Mouse (Mus musculus): Measurements from ENCODE around the gene Ppp1r12b. TPM values are rescaled to one million over a fixed set of nuclear protein-coding genes. Genes with fewer than 3 reads are reported as not detected.
A peak's percentile ranks its signal among the peaks of the same experiment; 100 is the strongest.

Ppp1r12b gene
- total and polyA plus RNA-seq, 3 experiments = 4.7 to 7.8 TPM; not detected in 1

- peaks cover 0 to 10% of the 10 kb centered on the region in 2 experiments; a peak in 2 of 4 replicates for H3K36me3 ChIP-seq (ENCODE audit: control insufficient read depth in 1 of 2, insufficient read depth in 2 of 2, low read length in 2 of 2)
- no peak overlapping the region for H3K27ac ChIP-seq (ENCODE audit: control insufficient read depth, low read depth, low read length)
- H3K79me2 ChIP-seq (ENCODE audit: control insufficient read depth, insufficient read depth, low read length, poor library complexity) = peaks cover 1% of the 10 kb centered on the region; the same call in 1 of the 2 replicates
- DNase-seq (ENCODE audit: low read depth, low spot score) = no peak
- TF ChIP-seq E2F4 (IDR thresholded peaks at IDR 0.05; ENCODE audit: borderline replicate concordance, low read depth, low read length) = no peak
- no peak for TF ChIP-seq SIN3A (IDR thresholded peaks at IDR 0.05; ENCODE audit: low read length)
- no peak for TF ChIP-seq MEF2A (IDR thresholded peaks at IDR 0.05; ENCODE audit: extremely low read depth, insufficient replicate concordance, low read depth, low read length, poor library complexity, severe bottlenecking)
- peak overlapping the region; percentile 87 for H3K9ac ChIP-seq (ENCODE audit: control insufficient read depth, low read depth, low read length, poor library complexity, severe bottlenecking)
- H3K4me3 ChIP-seq (ENCODE audit: control insufficient read depth in 1 of 2, insufficient read depth in 1 of 2, low read depth in 2 of 2, low read length in 2 of 2) = peak overlapping the region; percentile 72 to 87
- no peaks in the 10 kb centered on the region for H3K27me3 ChIP-seq (ENCODE audit: control insufficient read depth in 1 of 2, insufficient read depth in 2 of 2, low read length in 2 of 2)
- no peaks in the 10 kb centered on the region for H3K9me3 ChIP-seq (replicated peaks; ENCODE audit: insufficient read depth, low read length)
- peaks cover 0 to 5% of the 10 kb centered on the region in 2 experiments; a peak in 2 of 4 replicates for H3K4me1 ChIP-seq (ENCODE audit: control insufficient read depth in 1 of 2, insufficient read depth in 2 of 2, low read length in 2 of 2)
Observed at GRCm38 (mm10) chr1:134955050-134955636, 599 bp downstream of the Ppp1r12b start.

- Histone ChIP-seq H3K4me3 (ENCODE audit: control insufficient read depth in 1 of 2, insufficient read depth in 1 of 2, low read depth in 2 of 2, low read length in 2 of 2) (no peak overlapping the region), H3K79me2 (ENCODE audit: control insufficient read depth, insufficient read depth, low read length, poor library complexity) (peaks cover 2% of the 10 kb centered on the region), H3K4me1 (ENCODE audit: control insufficient read depth in 1 of 2, insufficient read depth in 2 of 2, low read length in 2 of 2) (0 out of 4 replicates have a peak, but pooled peaks cover 0 to 3% of the 10 kb centered on the region in 2 experiments), H3K27me3 (ENCODE audit: control insufficient read depth in 1 of 2, insufficient read depth in 2 of 2, low read length in 2 of 2) (no peaks in the 10 kb centered on the region), H3K36me3 (ENCODE audit: control insufficient read depth in 1 of 2, insufficient read depth in 2 of 2, low read length in 2 of 2) (peaks cover 0 to 5% of the 10 kb centered on the region in 2 experiments; a peak in 1 of 4 replicates), H3K27ac (ENCODE audit: control insufficient read depth, low read depth, low read length) (no peak overlapping the region), H3K9me3 (replicated peaks; ENCODE audit: insufficient read depth, low read length) (no peaks in the 10 kb centered on the region), H3K9ac (ENCODE audit: control insufficient read depth, low read depth, low read length, poor library complexity, severe bottlenecking) (no peak overlapping the region)
- DNase-seq (ENCODE audit: low read depth, low spot score) = no peak
- TF ChIP-seq MEF2A (IDR thresholded peaks at IDR 0.05; ENCODE audit: extremely low read depth, insufficient replicate concordance, low read depth, low read length, poor library complexity, severe bottlenecking) = no peak
- no peak for TF ChIP-seq CTCF (IDR thresholded peaks at IDR 0.05 in 2 of 3, conservative IDR thresholded peaks at IDR 0.05 in 1 of 3; ENCODE audit: control insufficient read depth in 1 of 3, insufficient read depth in 1 of 3, low read depth in 2 of 3, low read length in 3 of 3, poor library complexity in 1 of 3, severe bottlenecking in 1 of 3)
- no peak for TF ChIP-seq ZKSCAN1 (IDR thresholded peaks at IDR 0.05; ENCODE audit: low read depth, low read length)
- TF ChIP-seq CHD1 (IDR thresholded peaks at IDR 0.05; ENCODE audit: low read depth, low read length) = no peak
- no peak for TF ChIP-seq TBP (IDR thresholded peaks at IDR 0.05; ENCODE audit: low read depth, low read length)
- no peak for TF ChIP-seq UBTF (IDR thresholded peaks at IDR 0.05; ENCODE audit: borderline replicate concordance, insufficient read depth, low read depth, low read length)
- TF ChIP-seq ETS1 (IDR thresholded peaks at IDR 0.05; ENCODE audit: low read depth, low read length) = no peak
- no peak for TF ChIP-seq TCF12 (IDR thresholded peaks at IDR 0.05; ENCODE audit: low read depth, low read length)
- TF ChIP-seq MYC (IDR thresholded peaks at IDR 0.05; ENCODE audit: low read depth, low read length) = no peak
- TF ChIP-seq KAT2A (conservative IDR thresholded peaks at IDR 0.05; ENCODE audit: low read depth, low read length) = no peak
Observed at GRCm38 (mm10) chr1:134949946-134950345, 5.8 kb downstream of the Ppp1r12b start.

- Histone ChIP-seq H3K9me3 (replicated peaks; ENCODE audit: insufficient read depth, low read length) (no peaks in the 10 kb centered on the region), H3K79me2 (ENCODE audit: control insufficient read depth, insufficient read depth, low read length, poor library complexity) (peaks cover 2% of the 10 kb centered on the region), H3K36me3 (ENCODE audit: control insufficient read depth in 1 of 2, insufficient read depth in 2 of 2, low read length in 2 of 2) (no peaks in the 10 kb centered on the region)
Observed at GRCm38 (mm10) chr1:134947590-134947989, 8.2 kb downstream of the Ppp1r12b start.

More at GRCm38 (mm10) chr1:134947590-134947989, 8.2 kb downstream of the Ppp1r12b start:
- Histone ChIP-seq H3K27ac (ENCODE audit: control insufficient read depth, low read depth, low read length) (no peak overlapping the region), H3K4me1 (ENCODE audit: control insufficient read depth in 1 of 2, insufficient read depth in 2 of 2, low read length in 2 of 2) (no peaks in the 10 kb centered on the region), H3K27me3 (ENCODE audit: control insufficient read depth in 1 of 2, insufficient read depth in 2 of 2, low read length in 2 of 2) (no peaks in the 10 kb centered on the region), H3K9ac (ENCODE audit: control insufficient read depth, low read depth, low read length, poor library complexity, severe bottlenecking) (no peak overlapping the region), H3K4me3 (ENCODE audit: control insufficient read depth in 1 of 2, insufficient read depth in 1 of 2, low read depth in 2 of 2, low read length in 2 of 2) (no peak overlapping the region)
- no peak for TF ChIP-seq CHD2 (IDR thresholded peaks at IDR 0.05; ENCODE audit: low read length)
- DNase-seq (ENCODE audit: low read depth, low spot score) = no peak

All from MEL (cell line).